Mouse (Mus musculus) neutrophil, adult 5-6 weeks (primary cell): ENCODE results near the gene Gm8206. TPM values are rescaled to one million over a fixed set of nuclear protein-coding genes. Genes with fewer than 3 reads are reported as not detected.
"Not testable (repeated sequence)": the region's sequence is repeated elsewhere in the genome, so short reads cannot be mapped to it uniquely, and the experiment has no call there.

ENCODE experiments used
- ATAC-seq: fragments of 151-379, 151-347 bp; 2 replicates; pipeline ENCODE4 v1.8.0; 2017; ENCODE audit warnings: mild to moderate bottlenecking, moderate TSS enrichment; ENCODE audit not compliant: insufficient number of reproducible peaks, poor library complexity, low FRiP score, severe bottlenecking; ENCODE audit errors: extremely low read depth
- total RNA-seq: library from RNA; stranded (forward); fragments of 200-1000 nt; gene quantifications from 2 replicates; pipeline ENCODE4 v1.2.3, GENCODE M21; 2017

Gene Gm8206
- 1.6 TPM in 1 of 2 replicates, not detected in the other for total RNA-seq

DNA sequence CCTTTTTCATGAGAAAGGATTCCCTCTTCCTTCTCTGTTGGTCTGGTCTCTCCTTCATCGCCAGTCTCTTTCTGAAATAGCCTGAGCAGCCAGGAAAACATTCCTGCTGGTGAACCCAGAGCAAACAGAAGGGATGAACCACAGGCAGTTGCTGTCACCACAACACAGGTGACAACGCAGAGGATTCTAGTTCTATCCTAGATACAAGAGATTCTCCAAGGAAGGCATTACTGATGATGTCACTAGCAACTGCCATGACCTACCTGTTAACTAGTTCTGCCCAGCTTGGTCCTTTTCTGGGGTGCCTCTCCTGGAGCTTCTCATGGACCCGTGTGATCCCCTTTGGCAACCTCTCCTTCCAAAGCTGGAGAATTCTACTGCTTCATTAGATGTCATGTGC is at the start of gene Gm8206:
Gene Gm8206 (minus strand): TSS at position 101 of the 400 bp plus-strand sequence.
- not testable (repeated sequence) for ATAC-seq

DNA sequence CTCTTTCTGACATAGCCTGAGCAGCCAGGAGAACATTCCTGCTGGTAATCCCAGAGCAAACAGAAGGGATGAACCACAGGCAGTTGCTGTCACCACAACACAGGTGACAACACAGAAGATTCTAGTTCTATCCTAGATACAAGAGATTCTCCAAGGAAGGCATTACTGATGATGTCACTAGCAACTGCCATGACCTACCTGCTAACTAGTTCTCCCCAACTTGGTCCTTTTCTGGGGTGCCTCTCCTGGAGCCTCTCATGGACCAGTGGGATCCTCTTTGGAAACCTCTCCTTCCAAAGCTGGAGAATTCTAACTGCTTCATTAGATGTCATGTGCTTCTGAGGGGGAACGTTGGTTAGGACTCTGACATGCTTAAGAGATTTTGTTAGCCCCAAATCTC is 32.0 kb upstream of the Gm8206 start, which contains the start of gene Gm3476:
Gene Gm3476 (minus strand): TSS at position 101 of the 400 bp plus-strand sequence.
- ATAC-seq: not testable (repeated sequence)

DNA sequence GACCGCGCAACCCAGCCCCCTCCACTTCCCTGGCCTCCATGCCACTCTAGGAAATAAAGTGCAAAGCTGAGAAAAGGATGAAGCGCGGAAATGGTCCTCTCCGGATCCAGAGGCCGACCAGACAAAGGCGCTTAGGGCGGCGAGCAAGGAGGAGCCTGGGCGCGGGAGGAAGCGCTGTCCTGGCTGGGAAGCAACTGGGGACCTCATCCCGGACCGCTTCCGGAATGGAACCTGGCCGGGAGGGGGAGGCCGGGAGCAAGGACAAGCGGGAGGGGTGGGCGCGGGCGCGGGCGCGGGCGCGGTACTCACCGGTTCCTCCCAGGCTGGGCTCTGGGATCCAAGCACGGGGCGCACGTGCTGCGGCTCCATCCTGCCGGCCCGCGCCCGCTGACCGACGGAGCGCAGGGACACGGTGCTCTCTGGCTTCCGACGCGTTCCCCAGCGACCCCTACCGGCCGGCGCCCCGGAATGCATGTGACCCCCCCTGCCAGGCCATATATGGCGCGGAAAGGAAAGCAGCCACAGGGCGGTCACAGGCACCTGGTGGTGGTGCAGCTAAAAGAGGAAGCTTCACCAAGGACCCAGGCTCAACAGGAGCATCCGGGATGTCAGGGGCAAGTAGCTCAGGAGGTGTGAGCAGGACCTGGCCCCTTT is 14.7 kb upstream of the Gm8206 start, which contains the start of gene Gm3468:
Gene Gm3468 (minus strand): TSS at position 394 of the 654 bp plus-strand sequence.
- ATAC-seq: not testable (repeated sequence)

DNA sequence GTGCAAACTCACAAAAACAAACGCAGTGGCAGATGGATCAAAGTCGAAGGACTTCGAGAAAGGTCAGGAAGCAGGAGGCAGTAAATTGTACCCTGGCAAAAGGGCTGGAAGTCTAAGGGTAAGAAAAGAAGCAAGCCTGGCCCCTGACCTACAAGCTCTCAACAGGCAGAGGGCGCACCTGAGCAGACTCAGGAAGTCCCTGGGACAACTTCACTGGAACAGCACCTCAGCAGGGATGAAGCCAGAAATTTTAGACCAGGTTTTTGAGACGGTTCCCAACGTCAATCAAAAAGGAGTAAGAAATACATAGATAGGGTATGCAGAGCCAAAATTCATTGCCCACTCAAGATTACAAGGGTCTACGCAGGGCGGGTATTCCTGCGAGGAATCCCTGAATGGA is 13.8 kb upstream of the Gm8206 start:
- not testable (repeated sequence) for ATAC-seq

DNA sequence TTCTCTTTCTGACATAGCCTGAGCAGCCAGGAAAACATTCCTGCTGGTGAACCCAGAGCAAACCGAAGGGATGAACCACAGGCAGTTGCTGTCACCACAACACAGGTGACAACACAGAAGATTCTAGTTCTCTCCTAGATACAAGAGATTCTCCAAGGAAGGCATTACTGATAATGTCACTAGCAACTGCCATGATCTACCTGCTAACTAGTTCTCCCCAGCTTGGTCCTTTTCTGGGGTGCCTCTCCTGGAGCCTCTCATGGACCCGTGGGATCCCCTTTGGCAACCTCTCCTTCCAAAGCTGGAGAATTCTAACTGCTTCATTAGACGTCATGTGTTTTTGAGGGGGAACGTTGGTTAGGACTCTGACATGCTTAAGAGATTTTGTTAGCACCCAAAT is 35.6 kb downstream of the Gm8206 start, which contains the start of gene Gm6337:
Gene Gm6337 (minus strand): TSS at position 101 of the 400 bp plus-strand sequence.
- not testable (repeated sequence) for ATAC-seq

DNA sequence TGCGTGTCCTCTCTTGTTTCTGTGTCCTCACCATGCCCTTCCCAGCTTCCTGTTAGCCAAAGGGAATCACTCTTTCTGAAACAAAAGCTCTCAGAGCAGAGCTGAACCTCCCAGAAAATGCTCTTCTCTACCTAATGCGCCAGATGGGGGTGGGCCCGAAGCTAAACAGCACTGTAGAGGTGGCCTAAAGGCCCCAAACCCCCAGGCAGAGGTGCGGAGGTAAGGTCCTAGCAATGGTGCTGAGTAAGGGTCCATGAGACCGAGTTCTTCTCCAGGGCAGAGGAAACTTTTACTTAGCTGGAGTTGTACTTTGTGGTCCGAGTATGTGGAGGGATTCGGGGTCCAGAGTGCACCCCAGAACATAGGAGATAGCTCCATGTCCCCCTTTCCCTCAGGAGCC is 106.6 kb downstream of the Gm8206 start:
- not testable (repeated sequence) for ATAC-seq

DNA sequence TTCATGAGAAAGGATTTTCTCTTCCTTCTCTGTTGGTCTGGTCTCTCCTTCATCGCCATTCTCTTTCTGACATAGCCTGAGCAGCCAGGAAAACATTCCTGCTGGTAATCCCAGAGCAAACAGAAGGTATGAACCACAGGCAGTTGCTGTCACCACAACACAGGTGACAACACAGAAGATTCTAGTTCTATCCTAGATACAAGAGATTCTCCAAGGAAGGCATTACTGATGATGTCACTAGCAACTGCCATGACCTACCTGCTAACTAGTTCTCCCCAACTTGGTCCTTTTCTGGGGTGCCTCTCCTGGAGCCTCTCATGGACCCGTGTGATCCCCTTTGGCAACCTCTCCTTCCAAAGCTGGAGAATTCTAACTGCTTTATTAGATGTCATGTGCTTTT is 114.7 kb downstream of the Gm8206 start, which contains the start of gene Gm3453:
Gene Gm3453 (minus strand): TSS at position 101 of the 400 bp plus-strand sequence.
- ATAC-seq: not testable (repeated sequence)

Other genes starting within 250 kb of the Gm8206 start
- gene Gm8237, start 213.6 kb downstream of the Gm8206 start, total RNA-seq: not detected in 2 replicates
- gene Gm3248, start 132.2 kb downstream of the Gm8206 start, total RNA-seq: not detected in 2 replicates
- gene Gm3453, start 114.8 kb downstream of the Gm8206 start, total RNA-seq: not detected in 2 replicates
- not detected in 2 replicates for gene Gm6337, start 35.7 kb downstream of the Gm8206 start, total RNA-seq
- gene Gm3468, start 14.7 kb upstream of the Gm8206 start, total RNA-seq: not detected in 2 replicates
- gene Gm3476, start 31.9 kb upstream of the Gm8206 start, total RNA-seq: not detected in 2 replicates
- gene Gm21560, start 125.3 kb upstream of the Gm8206 start, total RNA-seq: not detected in 2 replicates
- gene Gm3411, start 193.3 kb upstream of the Gm8206 start, total RNA-seq: 0.25 TPM in 1 of 2 replicates, not detected in the other
- not detected in 2 replicates for gene Gm21103, start 210.9 kb upstream of the Gm8206 start, total RNA-seq
- gene Gm3618, start 249.7 kb upstream of the Gm8206 start, total RNA-seq: not detected in 2 replicates